Mouse (Mus musculus) forebrain, embryonic 10.5 days (tissue): ENCODE data around the gene Rabggta. TPM values are rescaled to one million over a fixed set of nuclear protein-coding genes. Genes with fewer than 3 reads are reported as not detected.

Experiments
- DNase-seq: peaks from one replicate; pipeline ENCODE4 v3.0.0-alpha.2; 2017; ENCODE audit warnings: low spot score; ENCODE audit errors: extremely low spot score
- H3K27ac ChIP-seq: fragments of 300-500 bp; sonication (generic); 2 replicates; pipeline ENCODE4 v1.5.1; 2016; ENCODE audit warnings: mild to moderate bottlenecking
- H3K27me3 ChIP-seq: fragments of 300-500 bp; sonication (generic); 2 replicates; pipeline ENCODE4 v1.6.1; 2016; ENCODE audit warnings: mild to moderate bottlenecking; ENCODE audit not compliant: poor library complexity, severe bottlenecking
- H3K36me3 ChIP-seq: fragments of 300-500 bp; sonication (generic); replicated peaks from 2 replicates; pipeline ENCODE4 v1.6.1; 2016; ENCODE audit warnings: mild to moderate bottlenecking, moderate library complexity
- H3K4me1 ChIP-seq: fragments of 300-500 bp; sonication (generic); 2 replicates; pipeline ENCODE4 v1.6.1; 2016
- H3K4me3 ChIP-seq: fragments of 300-500 bp; sonication (generic); 2 replicates; pipeline ENCODE4 v1.5.1; 2016; ENCODE audit warnings: mild to moderate bottlenecking, moderate library complexity
- H3K9me3 ChIP-seq: fragments of 300-500 bp; sonication (generic); 2 replicates; pipeline ENCODE4 v1.6.1; 2016; ENCODE audit warnings: mild to moderate bottlenecking, moderate library complexity
- WGBS: fragments of 180-500 bp; shearing (Covaris S2); methylation state at CpG from one replicate; pipeline ENCODE4 v1.1.7; 2016; 5-methylcytosine and 5-hydroxymethylcytosine counted together
- polyA plus RNA-seq: library from polyadenylated mRNA; unstranded; fragments of >200 nt; fragmentation: Nextera tagmentation; extraction: Ambion mirVana; gene quantifications from 2 replicates; pipeline ENCODE4 v1.2.1, GENCODE M21; 2016

Gene Rabggta
- polyA plus RNA-seq, 1 experiment from 2014 or later, result 31.5 TPM

- 92% methylated on average over 10 of the region's 10 CpGs for WGBS
Observed at GRCm38 (mm10) chr14:55747051-55747847, 25.2 kb upstream of the Rabggta start.

GRCm38 (mm10) chr14:55745861-55746237 lies 23.8 kb upstream of the Rabggta start:
- H3K9me3 ChIP-seq, result no peaks in the 10 kb centered on the region
- H3K27ac ChIP-seq, result peak overlapping the region; percentile 86
- under 1% methylated on average over 31 of the region's 31 CpGs for WGBS
- H3K4me1 ChIP-seq, result peaks cover 41% of the 10 kb centered on the region
- DNase-seq, result no peak
- H3K4me3 ChIP-seq, result peak overlapping the region; percentile 84
- peaks cover 53% of the 10 kb centered on the region for H3K36me3 ChIP-seq
- no peaks in the 10 kb centered on the region for H3K27me3 ChIP-seq

More at GRCm38 (mm10) chr14:55747051-55747847, 25.2 kb upstream of the Rabggta start:
- Histone ChIP-seq H3K4me1 (peaks cover 41% of the 10 kb centered on the region), H3K27ac (no peak overlapping the region), H3K9me3 (no peaks in the 10 kb centered on the region), H3K27me3 (no peaks in the 10 kb centered on the region), H3K4me3 (peak overlapping the region; percentile 84), H3K36me3 (peaks cover 57% of the 10 kb centered on the region)
- no peak for DNase-seq

- Histone ChIP-seq H3K4me3 (peak within 1 kb of the TSS; percentile 84), H3K4me1 (peaks cover 41% of the 10 kb centered on the region), H3K27ac (peak within 1 kb of the TSS; percentile 86), H3K36me3 (peaks cover 53% of the 10 kb centered on the region), H3K9me3 (no peaks in the 10 kb centered on the region), H3K27me3 (no peaks in the 10 kb centered on the region)
- peak; percentile 91 for DNase-seq
- WGBS, result 2% methylated on average over 48 of the region's 48 CpGs
Observed at GRCm38 (mm10) chr14:55745180-55745860, 23.3 kb upstream of the Rabggta start, which contains the start of the genes Dhrs1 and Nop9. TSS of gene Dhrs1 (minus strand) at chr14:55745690. TSS of gene Nop9 (plus strand) at chr14:55745693.

- Histone ChIP-seq H3K4me1 (peaks cover 41% of the 10 kb centered on the region), H3K27ac (no peak overlapping the region), H3K9me3 (no peaks in the 10 kb centered on the region), H3K27me3 (no peaks in the 10 kb centered on the region), H3K4me3 (peak overlapping the region; percentile 18; the same call in 1 of the 2 replicates), H3K36me3 (peaks cover 54% of the 10 kb centered on the region)
- peak; percentile 84 for DNase-seq
- 22% methylated on average over 10 of the region's 10 CpGs for WGBS
Observed at GRCm38 (mm10) chr14:55743711-55744110, 21.6 kb upstream of the Rabggta start.

- DNase-seq, result no peak
- no peaks in the 10 kb centered on the region for H3K9me3 ChIP-seq
- H3K4me1 ChIP-seq, result no peaks in the 10 kb centered on the region
- H3K27me3 ChIP-seq, result no peaks in the 10 kb centered on the region
- 90% methylated on average over 9 of the region's 9 CpGs for WGBS
- peaks cover 40% of the 10 kb centered on the region for H3K36me3 ChIP-seq
- no peak overlapping the region for H3K4me3 ChIP-seq
- H3K27ac ChIP-seq, result no peak overlapping the region
Observed at GRCm38 (mm10) chr14:55737086-55737687, 15.1 kb upstream of the Rabggta start.

- no peak overlapping the region for H3K4me3 ChIP-seq
- no peak for DNase-seq
- peaks cover 30% of the 10 kb centered on the region for H3K36me3 ChIP-seq
- WGBS, result 85% methylated on average over 4 of the region's 4 CpGs
- H3K9me3 ChIP-seq, result no peaks in the 10 kb centered on the region
- no peaks in the 10 kb centered on the region for H3K4me1 ChIP-seq
- no peaks in the 10 kb centered on the region for H3K27me3 ChIP-seq
- no peak overlapping the region for H3K27ac ChIP-seq
Observed at GRCm38 (mm10) chr14:55735758-55736157, 13.7 kb upstream of the Rabggta start.

GRCm38 (mm10) chr14:55735334-55735733 lies 13.3 kb upstream of the Rabggta start:
- WGBS, result 82% methylated on average over 3 of the region's 3 CpGs
- Histone ChIP-seq H3K4me3 (no peak overlapping the region), H3K4me1 (no peaks in the 10 kb centered on the region), H3K9me3 (no peaks in the 10 kb centered on the region), H3K27ac (no peak overlapping the region), H3K36me3 (peaks cover 26% of the 10 kb centered on the region), H3K27me3 (no peaks in the 10 kb centered on the region)
- no peak for DNase-seq

- H3K27ac ChIP-seq, result no peak overlapping the region
- no peaks in the 10 kb centered on the region for H3K4me1 ChIP-seq
- no peak overlapping the region for H3K4me3 ChIP-seq
- H3K27me3 ChIP-seq, result no peaks in the 10 kb centered on the region
- peaks cover 21% of the 10 kb centered on the region for H3K36me3 ChIP-seq
- no peak for DNase-seq
- H3K9me3 ChIP-seq, result no peaks in the 10 kb centered on the region
- WGBS, result 81% methylated on average over 7 of the region's 7 CpGs
Observed at GRCm38 (mm10) chr14:55734869-55735268, 12.8 kb upstream of the Rabggta start.

- Histone ChIP-seq H3K4me3 (no peak overlapping the region), H3K27me3 (no peaks in the 10 kb centered on the region), H3K27ac (no peak overlapping the region), H3K9me3 (no peaks in the 10 kb centered on the region), H3K36me3 (peaks cover 11% of the 10 kb centered on the region), H3K4me1 (no peaks in the 10 kb centered on the region)
- 82% methylated on average over 10 of the region's 10 CpGs for WGBS
- DNase-seq, result no peak
Observed at GRCm38 (mm10) chr14:55733889-55734288, 11.8 kb upstream of the Rabggta start.

GRCm38 (mm10) chr14:55730531-55731032 lies 8.5 kb upstream of the Rabggta start:
- Histone ChIP-seq H3K9me3 (no peaks in the 10 kb centered on the region), H3K4me3 (no peak overlapping the region), H3K27me3 (no peaks in the 10 kb centered on the region), H3K4me1 (0 out of 2 replicates have a peak, but pooled peaks cover 3% of the 10 kb centered on the region), H3K27ac (no peak overlapping the region), H3K36me3 (no peaks in the 10 kb centered on the region)
- no peak for DNase-seq
- 88% methylated on average over 7 of the region's 7 CpGs for WGBS

GRCm38 (mm10) chr14:55730116-55730515 lies 8.1 kb upstream of the Rabggta start:
- 80% methylated on average over 7 of the region's 7 CpGs for WGBS
- Histone ChIP-seq H3K9me3 (no peaks in the 10 kb centered on the region), H3K4me1 (0 out of 2 replicates have a peak, but pooled peaks cover 3% of the 10 kb centered on the region), H3K27ac (no peak overlapping the region), H3K36me3 (no peaks in the 10 kb centered on the region), H3K27me3 (no peaks in the 10 kb centered on the region), H3K4me3 (no peak overlapping the region)
- no peak for DNase-seq

- no peaks in the 10 kb centered on the region for H3K9me3 ChIP-seq
- 76% methylated on average over 8 of the region's 8 CpGs for WGBS
- no peak overlapping the region for H3K4me3 ChIP-seq
- H3K4me1 ChIP-seq, result 0 out of 2 replicates have a peak, but pooled peaks cover 3% of the 10 kb centered on the region
- no peaks in the 10 kb centered on the region for H3K36me3 ChIP-seq
- H3K27me3 ChIP-seq, result no peaks in the 10 kb centered on the region
- no peak for DNase-seq
- H3K27ac ChIP-seq, result no peak overlapping the region
Observed at GRCm38 (mm10) chr14:55727889-55728685, 6.0 kb upstream of the Rabggta start.
